Mouse (Mus musculus) forebrain, embryonic 16.5 days (tissue): ENCODE results near the gene Timm29. TPM values are rescaled to one million over a fixed set of nuclear protein-coding genes. Genes with fewer than 3 reads are reported as not detected.

Source experiments
- ATAC-seq: fragments of 200-750 bp; cut with Nextera tagmentation; 2 replicates; pipeline ENCODE4 v1.8.0; 2017; ENCODE audit warnings: mild to moderate bottlenecking, moderate library complexity
- H3K27ac ChIP-seq: fragments of 300-500 bp; sonication (generic); 2 replicates; pipeline ENCODE4 v1.5.1; 2014; ENCODE audit warnings: low read length, control low read depth
- H3K27me3 ChIP-seq: fragments of 300-500 bp; sonication (generic); replicated peaks from 2 replicates; pipeline ENCODE4 v1.6.1; 2014; ENCODE audit warnings: low read length; ENCODE audit not compliant: control insufficient read depth, insufficient read depth
- H3K36me3 ChIP-seq: fragments of 300-500 bp; sonication (generic); 2 replicates; pipeline ENCODE4 v1.6.1; 2014; ENCODE audit not compliant: control insufficient read depth, insufficient read depth
- H3K4me1 ChIP-seq: fragments of 300-500 bp; sonication (generic); replicated peaks from 2 replicates; pipeline ENCODE4 v1.6.1; 2014; ENCODE audit warnings: low read length; ENCODE audit not compliant: control insufficient read depth, insufficient read depth
- H3K4me2 ChIP-seq: fragments of 300-500 bp; sonication (generic); 2 replicates; pipeline ENCODE4 v1.6.1; 2014; ENCODE audit warnings: mild to moderate bottlenecking, low read length, control low read depth
- H3K4me3 ChIP-seq: fragments of 300-500 bp; sonication (generic); replicated peaks from 2 replicates; pipeline ENCODE4 v1.5.1; 2014; ENCODE audit warnings: mild to moderate bottlenecking, low read length, control low read depth
- H3K9ac ChIP-seq: fragments of 300-500 bp; sonication (generic); replicated peaks from 2 replicates; pipeline ENCODE4 v1.6.1; 2014; ENCODE audit warnings: low read depth, low read length, control low read depth
- H3K9me3 ChIP-seq: fragments of 300-500 bp; sonication (generic); 2 replicates; pipeline ENCODE4 v1.6.1; 2016; ENCODE audit warnings: low read length; ENCODE audit not compliant: control insufficient read depth
- WGBS: fragments of 180-500 bp; shearing (Covaris S2); extraction: QIAGEN DNeasy Blood & Tissue Kit; methylation state at CpG from one replicate; pipeline ENCODE4 v1.1.7; 2014; 5-methylcytosine and 5-hydroxymethylcytosine counted together
- polyA plus RNA-seq: library from polyadenylated mRNA; unstranded; fragments of >200 nt; fragmentation: Nextera tagmentation; extraction: Ambion mirVana; gene quantifications from 2 replicates; pipeline ENCODE4 v1.2.1, GENCODE M21; 2015

Gene Timm29
- polyA plus RNA-seq, 1 experiment from 2014 or later = 58.2 TPM

- H3K36me3 ChIP-seq = no peaks in the 10 kb centered on the region
- no peak overlapping the region for H3K4me3 ChIP-seq
- no peak for ATAC-seq
- H3K4me2 ChIP-seq = no peak overlapping the region
- 0 out of 2 replicates have a peak, but pooled peaks cover 2% of the 10 kb centered on the region for H3K4me1 ChIP-seq
- no peak overlapping the region for H3K27ac ChIP-seq
- 64% methylated on average over 5 of the region's 5 CpGs for WGBS
- H3K9me3 ChIP-seq = no peaks in the 10 kb centered on the region
- H3K9ac ChIP-seq = no peak overlapping the region
- H3K27me3 ChIP-seq = no peaks in the 10 kb centered on the region
These were observed 13.3 kb downstream of the Timm29 start for GRCm38 (mm10) chr9:21605865-21606264.

DNA sequence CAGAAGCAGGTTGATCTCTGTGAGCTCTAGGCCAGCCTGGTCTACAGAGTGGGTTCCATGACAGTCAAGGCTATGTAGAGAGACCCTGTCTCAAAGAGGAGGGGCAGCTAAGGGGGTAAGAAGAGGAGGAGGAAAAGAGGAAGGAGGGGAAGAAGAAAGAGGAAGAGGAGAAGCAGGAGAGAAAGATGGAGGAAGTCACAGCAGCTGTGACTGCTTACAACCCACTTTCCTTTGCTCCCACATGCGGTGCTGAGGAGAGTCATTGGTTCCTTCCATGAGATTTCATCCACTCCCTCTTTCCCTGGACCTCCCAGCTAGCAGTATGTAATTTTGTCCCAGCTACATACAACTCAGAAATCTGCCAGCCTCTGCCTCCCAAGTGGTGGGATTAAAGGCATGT lies 14.1 kb downstream of the Timm29 start:
- Histone ChIP-seq H3K4me1 (0 out of 2 replicates have a peak, but pooled peaks cover 2% of the 10 kb centered on the region), H3K9ac (no peak overlapping the region), H3K27ac (no peak overlapping the region), H3K27me3 (no peaks in the 10 kb centered on the region), H3K36me3 (no peaks in the 10 kb centered on the region), H3K9me3 (no peaks in the 10 kb centered on the region), H3K4me3 (no peak overlapping the region), H3K4me2 (no peak overlapping the region)
- 73% methylated on average over 1 of the region's 1 CpGs for WGBS
- no peak for ATAC-seq

- ATAC-seq = no peak
- WGBS = 94% methylated on average over 1 of the region's 1 CpGs
These were observed 17.3 kb downstream of the Timm29 start for GRCm38 (mm10) chr9:21609861-21610260.

GRCm38 (mm10) chr9:21614864-21615616 lies 22.5 kb downstream of the Timm29 start:
- H3K9me3 ChIP-seq = no peaks in the 10 kb centered on the region
- peaks cover 29% of the 10 kb centered on the region for H3K4me1 ChIP-seq
- H3K27me3 ChIP-seq = no peaks in the 10 kb centered on the region
- WGBS = 76% methylated on average over 14 of the region's 15 CpGs
- peak overlapping the region; percentile 95 for H3K27ac ChIP-seq
- no peaks in the 10 kb centered on the region for H3K36me3 ChIP-seq
- H3K4me2 ChIP-seq = peak overlapping the region; percentile 76
- peak overlapping the region; percentile 83 for H3K9ac ChIP-seq
- H3K4me3 ChIP-seq = peak overlapping the region; percentile 92
- no peak for ATAC-seq

More at GRCm38 (mm10) chr9:21609861-21610260, 17.3 kb downstream of the Timm29 start:
- H3K9ac ChIP-seq = no peak overlapping the region
- no peaks in the 10 kb centered on the region for H3K27me3 ChIP-seq
- H3K4me3 ChIP-seq = no peak overlapping the region
- H3K27ac ChIP-seq = no peak overlapping the region
- no peaks in the 10 kb centered on the region for H3K36me3 ChIP-seq
- H3K4me1 ChIP-seq = peaks cover 2% of the 10 kb centered on the region
- no peak overlapping the region for H3K4me2 ChIP-seq
- no peaks in the 10 kb centered on the region for H3K9me3 ChIP-seq

DNA sequence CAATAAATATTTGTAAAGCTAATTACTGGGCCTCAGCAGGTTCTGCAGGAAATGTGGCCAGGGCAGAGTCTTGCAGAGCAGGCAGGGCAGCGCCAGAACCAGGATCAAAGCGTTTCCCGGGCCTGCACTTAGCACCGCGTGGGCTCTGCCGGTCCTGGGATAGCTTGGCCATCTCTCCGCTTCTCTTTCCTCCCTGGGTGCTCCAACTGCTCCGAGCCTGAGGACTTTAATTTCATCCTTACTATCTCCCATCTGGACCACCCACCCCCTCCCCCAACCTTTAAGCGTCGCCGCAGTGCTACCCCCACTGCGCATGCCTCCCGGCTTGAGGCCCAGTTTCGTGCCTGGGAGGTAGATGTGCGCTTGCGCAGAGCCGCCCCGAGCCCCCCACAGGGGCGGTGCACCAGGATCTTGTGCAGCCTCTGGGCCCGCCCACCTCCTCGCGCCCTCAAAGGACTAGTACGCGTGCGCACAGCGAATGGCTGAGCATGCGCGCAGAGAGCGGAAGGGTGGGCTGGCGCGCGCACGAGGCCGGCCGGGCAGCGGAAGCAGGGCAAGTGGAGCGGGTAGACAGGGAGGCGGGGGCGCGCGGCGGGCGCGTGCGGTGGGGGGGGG lies 23.2 kb downstream of the Timm29 start, which contains the start of gene Smarca4:
Gene Smarca4, plus strand, starts transcription at position 553 of the 615 bp plus-strand sequence.
- H3K27me3 ChIP-seq = no peaks in the 10 kb centered on the region
- peaks cover 31% of the 10 kb centered on the region for H3K4me1 ChIP-seq
- H3K9me3 ChIP-seq = no peaks in the 10 kb centered on the region
- peak within 1 kb of the TSS; percentile 98 for H3K9ac ChIP-seq
- no peaks in the 10 kb centered on the region for H3K36me3 ChIP-seq
- peak within 1 kb of the TSS; percentile 98 for H3K27ac ChIP-seq
- WGBS = under 1% methylated on average over 45 of the region's 45 CpGs
- ATAC-seq = peak; percentile 95
- H3K4me2 ChIP-seq = peak within 1 kb of the TSS; percentile 82
- H3K4me3 ChIP-seq = peak within 1 kb of the TSS; percentile 92

DNA sequence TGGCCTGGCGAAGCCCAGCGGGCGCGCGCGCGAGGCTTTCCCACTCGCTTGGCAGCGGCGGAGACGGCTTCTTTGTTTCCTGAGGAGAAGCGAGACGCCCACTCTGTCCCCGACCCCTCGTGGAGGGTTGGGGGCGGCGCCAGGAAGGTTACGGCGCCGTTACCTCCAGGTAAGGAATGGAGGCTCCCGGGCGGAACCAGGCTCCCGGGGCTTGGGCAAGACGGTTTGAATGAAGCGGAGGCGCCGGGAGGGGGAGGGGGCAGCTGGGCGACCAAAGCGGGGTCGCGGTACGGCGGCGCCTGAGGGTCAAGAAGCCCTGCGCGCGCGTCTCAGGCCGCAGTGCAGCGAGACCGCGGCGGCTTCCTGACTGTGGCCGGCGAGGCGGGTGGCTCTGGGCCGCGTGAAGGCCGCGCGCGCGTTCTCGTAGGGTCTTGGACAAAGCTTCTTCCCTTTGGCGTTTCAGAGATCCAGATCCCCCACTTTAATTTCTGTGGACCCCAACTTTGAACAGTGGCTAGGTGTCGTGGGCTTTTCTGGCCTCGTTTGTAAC lies 23.8 kb downstream of the Timm29 start:
- H3K4me3 ChIP-seq = peak overlapping the region; percentile 92
- peak overlapping the region; percentile 98 for H3K27ac ChIP-seq
- H3K36me3 ChIP-seq = no peaks in the 10 kb centered on the region
- no peaks in the 10 kb centered on the region for H3K9me3 ChIP-seq
- peaks cover 34% of the 10 kb centered on the region for H3K4me1 ChIP-seq
- 1% methylated on average over 55 of the region's 57 CpGs for WGBS
- H3K27me3 ChIP-seq = no peaks in the 10 kb centered on the region
- peak; percentile 75 for ATAC-seq
- peak overlapping the region; percentile 82 for H3K4me2 ChIP-seq
- H3K9ac ChIP-seq = peak overlapping the region; percentile 98

DNA sequence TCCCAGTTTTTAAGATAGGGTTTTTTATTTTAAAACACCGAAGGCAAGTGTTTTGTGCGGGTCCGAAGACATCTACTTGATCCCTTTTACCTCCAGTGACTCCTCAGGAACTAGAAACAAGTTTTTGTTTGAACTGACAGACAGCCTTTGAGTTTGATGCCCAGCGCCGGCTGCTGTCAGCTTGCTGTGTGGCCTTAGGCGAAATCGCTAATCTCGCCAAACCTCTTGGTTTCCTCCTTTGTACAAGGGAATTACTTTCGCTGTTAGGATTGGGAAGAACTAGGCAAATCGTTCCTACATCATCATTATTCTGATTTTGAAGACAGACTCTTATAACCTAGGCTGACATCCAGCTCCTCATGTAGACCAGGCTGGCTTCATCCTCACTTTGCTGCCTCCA lies 24.5 kb downstream of the Timm29 start:
- Histone ChIP-seq H3K9ac (peak overlapping the region; percentile 98), H3K4me3 (peak overlapping the region; percentile 92), H3K4me2 (peak overlapping the region; percentile 82), H3K27me3 (no peaks in the 10 kb centered on the region), H3K4me1 (peaks cover 34% of the 10 kb centered on the region), H3K27ac (peak overlapping the region; percentile 98), H3K36me3 (no peaks in the 10 kb centered on the region), H3K9me3 (no peaks in the 10 kb centered on the region)
- no peak for ATAC-seq
- WGBS = 2% methylated on average over 10 of the region's 10 CpGs

GRCm38 (mm10) chr9:21620229-21620628 lies 27.7 kb downstream of the Timm29 start:
- WGBS = 88% methylated on average over 4 of the region's 4 CpGs
- no peak for ATAC-seq

GRCm38 (mm10) chr9:21622676-21623075 lies 30.2 kb downstream of the Timm29 start:
- WGBS = 92% methylated on average over 1 of the region's 1 CpGs

More at GRCm38 (mm10) chr9:21620229-21620628, 27.7 kb downstream of the Timm29 start:
- Histone ChIP-seq H3K9ac (no peak overlapping the region), H3K4me3 (no peak overlapping the region), H3K27me3 (no peaks in the 10 kb centered on the region), H3K9me3 (no peaks in the 10 kb centered on the region), H3K36me3 (no peaks in the 10 kb centered on the region), H3K27ac (no peak overlapping the region), H3K4me2 (no peak overlapping the region), H3K4me1 (peaks cover 38% of the 10 kb centered on the region)

More at GRCm38 (mm10) chr9:21622676-21623075, 30.2 kb downstream of the Timm29 start:
- Histone ChIP-seq H3K9me3 (no peaks in the 10 kb centered on the region), H3K36me3 (no peaks in the 10 kb centered on the region), H3K27me3 (no peaks in the 10 kb centered on the region), H3K4me3 (no peak overlapping the region), H3K27ac (no peak overlapping the region), H3K4me2 (no peak overlapping the region), H3K4me1 (peaks cover 41% of the 10 kb centered on the region), H3K9ac (no peak overlapping the region)
- no peak for ATAC-seq
